Mouse (Mus musculus) bone marrow macrophage, adult 2 months (primary cell): ENCODE data around the gene Hunk.

Experiments used
- CTCF ChIP-seq: IDR thresholded peaks from 2 replicates; pipeline ENCODE4 v1.5.1; 2012; ENCODE audit warnings: low read depth, mild to moderate bottlenecking, low read length, moderate library complexity
- POLR2A ChIP-seq: IDR thresholded peaks from 2 replicates; pipeline ENCODE4 v1.6.1; 2012; ENCODE audit warnings: mild to moderate bottlenecking, low read depth, low read length, borderline replicate concordance

DNA sequence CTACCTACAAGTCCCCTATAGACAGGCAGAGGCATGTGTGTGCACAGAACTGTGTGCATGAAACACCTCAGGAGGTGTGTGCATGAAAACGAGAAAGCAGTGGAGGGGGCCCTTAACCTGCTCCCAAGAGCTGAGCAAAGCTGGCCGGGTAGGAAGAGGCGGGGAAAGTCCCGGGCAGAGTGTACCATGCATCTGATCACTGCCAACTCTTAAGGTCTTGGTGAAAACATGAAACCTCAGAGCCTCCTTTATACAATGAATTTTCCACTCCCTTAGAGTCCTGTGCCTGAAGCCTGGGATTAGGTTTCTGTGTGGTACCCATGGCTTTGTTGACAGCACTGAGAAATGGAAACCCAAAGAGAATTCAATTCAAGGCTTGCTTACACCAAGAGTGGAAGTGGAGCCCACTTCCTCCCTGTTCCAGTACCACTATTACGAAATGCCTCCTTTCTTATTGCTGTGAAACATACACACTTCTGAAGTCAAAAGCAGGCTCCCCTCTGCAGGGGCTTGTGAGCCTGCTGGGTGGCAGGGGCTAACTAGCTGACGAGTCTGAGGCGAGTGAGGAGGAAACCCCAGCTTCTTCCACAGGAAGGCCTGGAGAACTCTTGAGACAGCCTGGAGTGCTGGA, 70.8 kb downstream of the Hunk start:
- no peak for TF ChIP-seq CTCF
- no peak for TF ChIP-seq POLR2A
